Mouse (Mus musculus) thymus, adult 2 months (tissue): ENCODE measurements around the gene Arhgef7. TPM values are rescaled to one million over a fixed set of nuclear protein-coding genes. Genes with fewer than 3 reads are reported as not detected.

Experiments used
- DNase-seq: peaks from one replicate; pipeline ENCODE4 v3.0.0; 2021
- H3K27ac ChIP-seq: fragments of 200-500 bp; 2 replicates; pipeline ENCODE4 v1.5.1; 2012; ENCODE audit warnings: low read length, control low read depth; ENCODE audit not compliant: control insufficient read depth, insufficient read depth
- H3K27me3 ChIP-seq: fragments of 200-500 bp; 2 replicates; pipeline ENCODE4 v1.6.1; 2012; ENCODE audit warnings: mild to moderate bottlenecking, low read length, moderate library complexity, mixed read lengths; ENCODE audit not compliant: control insufficient read depth, insufficient read depth
- H3K36me3 ChIP-seq: fragments of 200-500 bp; 2 replicates; pipeline ENCODE4 v1.6.1; 2012; ENCODE audit warnings: mild to moderate bottlenecking, low read length, moderate library complexity; ENCODE audit not compliant: control insufficient read depth, insufficient read depth
- H3K4me1 ChIP-seq: fragments of 200-500 bp; replicated peaks from 2 replicates; pipeline ENCODE4 v1.6.1; 2012; ENCODE audit warnings: low read length; ENCODE audit not compliant: control insufficient read depth, insufficient read depth
- H3K4me3 ChIP-seq: fragments of 200-500 bp; 2 replicates; pipeline ENCODE4 v1.5.1; 2012; ENCODE audit warnings: mild to moderate bottlenecking, low read length, control low read depth, moderate library complexity; ENCODE audit not compliant: control insufficient read depth, insufficient read depth
- CTCF ChIP-seq: fragments of 200-500 bp; IDR thresholded peaks from 2 replicates; pipeline ENCODE4 v1.5.1; 2012; ENCODE audit warnings: mild to moderate bottlenecking, control low read depth, low read length, moderate library complexity, borderline replicate concordance; ENCODE audit not compliant: control insufficient read depth, poor library complexity, insufficient read depth; ENCODE audit errors: extremely low read depth
- POLR2A ChIP-seq: fragments of 200-500 bp; IDR thresholded peaks from 2 replicates; pipeline ENCODE4 v1.6.1; 2012; ENCODE audit warnings: mild to moderate bottlenecking, low read length, control low read depth, moderate library complexity; ENCODE audit not compliant: control insufficient read depth, poor library complexity, insufficient read depth; ENCODE audit errors: extremely low read depth
- WGBS: fragments of 180-500 bp; shearing (Covaris S2); methylation state at CpG from one replicate; pipeline ENCODE4 v1.1.7; 2018; 5-methylcytosine and 5-hydroxymethylcytosine counted together
- polyA plus RNA-seq: library from polyadenylated mRNA; depleted of rRNA; stranded (reverse); fragments of >200 nt; gene quantifications from 2 replicates; pipeline ENCODE4 v1.2.3, GENCODE M21; 2012

Gene Arhgef7
- polyA plus RNA-seq, 1 experiment: 36.1 TPM

DNA sequence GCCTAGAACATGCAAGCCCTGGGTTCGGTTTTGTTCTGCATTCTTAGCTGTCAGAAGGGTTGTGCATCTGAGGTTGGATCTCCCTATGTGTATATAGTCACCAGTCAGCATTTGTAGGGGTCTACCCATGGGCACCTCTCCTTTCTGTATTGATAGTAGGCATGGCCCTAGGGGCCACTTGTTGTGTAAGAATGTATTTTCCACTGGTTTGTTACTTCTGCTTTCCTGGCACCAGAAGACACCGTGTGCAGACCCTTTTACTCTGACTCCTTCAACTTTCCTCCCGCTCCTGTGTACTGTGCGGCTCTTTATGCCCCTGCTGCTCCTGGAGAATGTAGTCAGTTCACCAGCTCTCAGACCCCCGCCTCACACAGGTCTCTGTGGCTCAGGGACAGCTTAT is 80.5 kb downstream of the Arhgef7 start:
- DNase-seq: no peak
- 95% methylated on average over 5 of the region's 5 CpGs for WGBS
- H3K4me1 ChIP-seq: no peaks in the 10 kb centered on the region
- TF ChIP-seq POLR2A (no peak), CTCF (no peak)
- H3K27ac ChIP-seq: no peak overlapping the region
- H3K36me3 ChIP-seq: peaks cover 38% of the 10 kb centered on the region
- H3K4me3 ChIP-seq: no peak overlapping the region
- no peaks in the 10 kb centered on the region for H3K27me3 ChIP-seq

DNA sequence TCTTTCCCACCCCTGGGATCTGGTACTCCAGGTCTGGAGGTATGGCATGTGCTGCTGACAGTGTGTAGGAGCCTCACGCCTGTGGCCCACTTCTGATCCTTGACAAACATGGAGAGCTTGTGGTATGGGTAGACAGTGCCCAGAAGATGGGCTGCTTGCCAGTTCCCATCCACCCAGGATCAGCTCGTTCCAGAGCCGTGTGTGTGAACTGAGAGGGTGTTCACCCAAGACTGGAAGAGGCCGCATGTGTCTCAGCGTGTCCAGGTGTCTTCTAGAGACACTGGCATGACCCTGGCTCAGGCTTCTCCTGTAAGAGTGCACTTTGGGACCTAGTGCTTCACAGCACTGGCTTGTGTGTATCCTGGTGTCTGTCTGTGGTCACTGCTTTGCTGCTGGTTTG is 82.9 kb downstream of the Arhgef7 start:
- H3K4me3 ChIP-seq: no peak overlapping the region
- no peak for DNase-seq
- TF ChIP-seq CTCF (no peak), POLR2A (no peak)
- 98% methylated on average over 5 of the region's 5 CpGs for WGBS
- peaks cover 45% of the 10 kb centered on the region for H3K36me3 ChIP-seq
- H3K4me1 ChIP-seq: no peaks in the 10 kb centered on the region
- no peak overlapping the region for H3K27ac ChIP-seq
- no peaks in the 10 kb centered on the region for H3K27me3 ChIP-seq

DNA sequence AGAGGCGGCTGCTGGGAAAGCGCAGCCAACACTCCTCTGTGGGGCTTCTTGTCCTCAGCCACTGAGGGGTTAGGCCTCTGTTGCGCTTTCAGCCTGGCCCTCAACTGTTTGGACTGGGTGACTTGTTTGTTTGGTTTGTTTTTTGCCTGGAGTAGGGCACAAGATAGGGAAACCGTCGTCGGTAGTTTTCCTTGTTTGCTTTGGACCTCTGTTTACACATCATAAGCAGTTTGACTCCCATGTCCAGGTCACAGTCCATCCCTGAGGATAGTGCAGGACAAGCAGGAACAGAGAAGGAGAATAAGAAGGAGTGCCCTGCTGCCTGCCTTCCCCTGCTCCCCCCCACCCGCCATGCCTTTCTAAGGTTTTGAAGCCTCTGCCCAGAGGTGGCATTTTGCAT is 86.3 kb downstream of the Arhgef7 start:
- 97% methylated on average over 7 of the region's 7 CpGs for WGBS
- DNase-seq: no peak
- TF ChIP-seq POLR2A (no peak), CTCF (no peak)
- no peak overlapping the region for H3K27ac ChIP-seq
- no peaks in the 10 kb centered on the region for H3K27me3 ChIP-seq
- no peaks in the 10 kb centered on the region for H3K4me1 ChIP-seq
- peaks cover 49% of the 10 kb centered on the region for H3K36me3 ChIP-seq
- H3K4me3 ChIP-seq: no peak overlapping the region

DNA sequence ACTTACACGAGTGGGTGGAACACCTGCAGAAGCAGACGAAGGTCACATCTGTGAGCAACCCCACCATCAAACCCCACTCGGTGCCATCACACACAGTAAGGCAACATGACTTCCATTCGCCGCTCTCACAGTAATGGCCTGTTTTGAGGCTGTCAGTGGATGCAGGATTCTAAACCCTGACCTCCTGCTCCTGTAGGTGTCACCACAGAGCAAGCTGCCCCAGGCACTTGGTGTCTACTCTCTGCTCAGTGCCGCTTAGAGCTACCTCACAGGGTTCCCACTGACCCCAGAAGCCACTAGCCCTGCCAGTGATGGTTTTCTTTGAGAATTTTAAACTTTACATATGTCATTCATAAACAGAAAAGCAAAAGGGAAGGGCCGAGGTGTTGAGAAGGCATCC is 87.7 kb downstream of the Arhgef7 start:
- Histone ChIP-seq H3K4me1 (no peaks in the 10 kb centered on the region), H3K36me3 (peaks cover 51% of the 10 kb centered on the region), H3K27ac (no peak overlapping the region), H3K27me3 (no peaks in the 10 kb centered on the region), H3K4me3 (no peak overlapping the region)
- 98% methylated on average over 7 of the region's 7 CpGs for WGBS
- no peak for DNase-seq
- TF ChIP-seq POLR2A (no peak), CTCF (no peak)

DNA sequence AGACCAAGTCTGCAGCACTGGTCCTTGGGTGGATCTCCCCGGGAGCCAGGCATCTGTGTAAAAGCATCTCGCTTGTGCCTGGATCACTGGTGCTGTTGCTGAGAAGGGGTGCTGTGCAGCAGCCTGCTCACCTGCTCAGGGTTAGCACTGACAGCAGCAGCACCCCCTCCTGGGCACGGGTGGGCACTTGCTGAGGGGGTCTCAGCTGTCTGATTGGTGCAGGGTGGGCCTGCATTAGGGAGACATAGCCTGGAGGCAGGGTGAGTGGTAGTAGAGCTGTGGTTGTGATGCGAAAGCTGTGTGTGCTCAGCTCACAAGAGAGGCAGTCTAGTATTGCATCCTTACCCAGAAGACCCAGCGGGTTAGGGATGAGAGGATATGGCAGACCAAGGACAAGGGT is 92.6 kb downstream of the Arhgef7 start:
- H3K27ac ChIP-seq: no peak overlapping the region
- H3K4me1 ChIP-seq: no peaks in the 10 kb centered on the region
- no peaks in the 10 kb centered on the region for H3K27me3 ChIP-seq
- TF ChIP-seq CTCF: no peak
- no peak for TF ChIP-seq POLR2A
- no peak overlapping the region for H3K4me3 ChIP-seq
- DNase-seq: no peak
- WGBS: 97% methylated on average over 5 of the region's 5 CpGs
- H3K36me3 ChIP-seq: peaks cover 59% of the 10 kb centered on the region

DNA sequence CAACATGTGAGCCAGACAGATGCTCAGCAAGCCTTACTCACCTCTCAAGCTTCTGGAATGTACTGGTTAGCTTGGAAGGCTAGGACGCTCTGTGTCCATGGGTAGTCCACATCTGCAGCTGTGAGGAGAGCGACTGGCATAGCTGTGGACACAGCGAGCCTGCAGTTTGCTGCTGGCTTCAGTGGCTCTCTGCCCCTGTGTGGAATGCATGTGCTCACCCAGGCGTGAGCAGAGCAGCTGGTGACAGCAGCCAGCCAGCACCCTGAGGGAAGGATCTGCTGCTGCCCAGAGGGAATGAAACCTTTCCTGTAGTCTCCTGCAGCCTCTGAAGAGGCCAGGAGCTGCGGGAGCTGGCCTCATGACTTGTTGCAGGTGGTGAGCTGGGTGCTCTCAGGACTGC is 93.0 kb downstream of the Arhgef7 start:
- Histone ChIP-seq H3K4me1 (no peaks in the 10 kb centered on the region), H3K4me3 (no peak overlapping the region), H3K36me3 (peaks cover 55% of the 10 kb centered on the region), H3K27ac (no peak overlapping the region), H3K27me3 (no peaks in the 10 kb centered on the region)
- TF ChIP-seq CTCF (no peak), POLR2A (no peak)
- no peak for DNase-seq
- 98% methylated on average over 5 of the region's 5 CpGs for WGBS
